Mouse (Mus musculus) kidney, postnatal 4 days (tissue): ENCODE results near the gene Aqp7.

Source experiments
- DNase-seq, 2 experiments: peaks; one replicate each; pipeline ENCODE4 v3.0.0; 2021; ENCODE audit warnings: mixed read lengths in 2 of 2

Gene Aqp7

DNA sequence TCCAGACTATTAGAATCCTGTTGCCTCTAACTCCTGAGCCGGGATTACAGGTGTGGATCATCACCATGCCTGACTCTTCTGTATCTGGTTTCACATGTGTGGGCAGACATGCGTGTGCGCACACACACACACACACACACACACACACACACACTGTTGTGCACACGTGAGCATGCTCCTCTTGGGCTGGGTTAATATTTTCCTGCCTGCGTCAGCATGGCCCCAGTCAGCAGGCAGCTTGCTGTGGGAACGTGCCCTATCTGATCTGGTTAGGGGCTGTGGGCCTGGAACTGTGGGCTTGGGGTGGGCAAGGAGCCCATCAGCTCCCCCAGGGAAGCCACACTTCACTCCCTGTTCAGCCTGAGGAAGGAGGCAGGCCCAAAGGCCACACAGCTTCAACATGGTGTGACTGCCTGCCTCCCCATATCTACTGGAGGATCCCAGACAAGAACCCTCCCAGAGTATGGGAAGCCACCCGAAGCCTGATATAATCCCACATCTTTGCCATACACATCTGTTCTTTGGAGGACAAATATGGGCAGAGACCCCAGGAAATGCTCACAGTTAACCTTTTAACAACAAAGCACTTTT is 8.9 kb upstream of the Aqp7 start:
- DNase-seq, result peak; percentile 59 to 71

DNA sequence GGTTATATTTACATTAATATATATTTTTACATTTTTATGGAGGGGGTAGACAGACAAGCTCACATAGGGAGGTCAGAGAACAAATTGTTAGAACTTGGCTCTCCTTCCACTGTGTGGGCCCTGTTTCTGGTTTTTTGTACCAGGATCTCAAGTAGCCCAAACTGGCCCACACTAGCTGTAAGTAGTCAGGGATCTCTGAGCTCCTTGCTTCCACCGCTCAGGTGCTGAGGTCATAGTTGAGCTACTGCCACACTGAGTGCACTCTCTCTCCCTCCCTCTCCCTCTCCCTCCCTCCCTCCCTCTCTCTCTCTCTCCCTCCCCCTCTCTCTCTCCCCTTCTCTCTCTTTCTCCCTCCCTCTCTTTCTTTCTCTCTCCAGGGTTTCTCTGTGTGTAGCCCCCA is 8.3 kb upstream of the Aqp7 start:
- no peak for DNase-seq

DNA sequence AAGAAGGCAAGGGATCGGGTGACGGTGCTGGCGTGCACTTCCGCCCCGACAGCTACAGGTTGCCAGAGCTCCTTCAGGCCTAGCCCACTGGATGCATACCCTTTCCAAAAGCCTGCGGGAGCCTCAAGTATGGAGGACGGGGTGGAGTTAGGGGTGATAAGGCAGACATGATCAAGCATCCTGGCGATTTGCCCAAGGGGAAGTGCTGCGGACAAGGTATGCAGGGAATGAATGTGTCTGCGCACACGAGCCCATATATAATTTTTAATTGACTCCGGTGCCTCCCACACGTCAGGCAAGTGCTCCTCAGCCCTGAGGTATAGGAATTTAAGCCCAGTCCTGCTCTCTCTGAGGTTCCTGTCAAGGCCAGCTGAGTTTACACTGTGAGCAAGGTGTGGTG is 7.2 kb upstream of the Aqp7 start:
- DNase-seq, result peak; percentile 66 to 78

DNA sequence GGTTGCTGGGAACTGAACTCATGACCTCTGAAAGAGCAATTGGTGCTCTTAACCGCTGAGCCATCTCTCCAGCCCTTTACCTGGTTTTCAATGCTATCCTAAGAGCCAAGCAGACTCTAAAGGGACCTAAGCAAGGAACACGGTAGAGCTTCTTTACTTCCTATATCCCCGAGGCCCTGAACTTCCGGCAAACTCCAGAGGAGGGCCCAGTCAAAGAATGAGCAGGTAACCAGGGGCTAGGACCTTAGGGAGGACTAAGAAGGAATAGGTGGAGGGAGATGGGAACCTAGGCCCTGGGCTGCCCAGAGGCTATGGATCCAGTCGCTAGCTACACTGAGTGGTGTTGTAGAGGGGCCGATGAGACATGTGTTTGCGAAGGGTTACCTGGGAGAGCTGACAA is 3.8 kb upstream of the Aqp7 start:
- DNase-seq, result no peak

DNA sequence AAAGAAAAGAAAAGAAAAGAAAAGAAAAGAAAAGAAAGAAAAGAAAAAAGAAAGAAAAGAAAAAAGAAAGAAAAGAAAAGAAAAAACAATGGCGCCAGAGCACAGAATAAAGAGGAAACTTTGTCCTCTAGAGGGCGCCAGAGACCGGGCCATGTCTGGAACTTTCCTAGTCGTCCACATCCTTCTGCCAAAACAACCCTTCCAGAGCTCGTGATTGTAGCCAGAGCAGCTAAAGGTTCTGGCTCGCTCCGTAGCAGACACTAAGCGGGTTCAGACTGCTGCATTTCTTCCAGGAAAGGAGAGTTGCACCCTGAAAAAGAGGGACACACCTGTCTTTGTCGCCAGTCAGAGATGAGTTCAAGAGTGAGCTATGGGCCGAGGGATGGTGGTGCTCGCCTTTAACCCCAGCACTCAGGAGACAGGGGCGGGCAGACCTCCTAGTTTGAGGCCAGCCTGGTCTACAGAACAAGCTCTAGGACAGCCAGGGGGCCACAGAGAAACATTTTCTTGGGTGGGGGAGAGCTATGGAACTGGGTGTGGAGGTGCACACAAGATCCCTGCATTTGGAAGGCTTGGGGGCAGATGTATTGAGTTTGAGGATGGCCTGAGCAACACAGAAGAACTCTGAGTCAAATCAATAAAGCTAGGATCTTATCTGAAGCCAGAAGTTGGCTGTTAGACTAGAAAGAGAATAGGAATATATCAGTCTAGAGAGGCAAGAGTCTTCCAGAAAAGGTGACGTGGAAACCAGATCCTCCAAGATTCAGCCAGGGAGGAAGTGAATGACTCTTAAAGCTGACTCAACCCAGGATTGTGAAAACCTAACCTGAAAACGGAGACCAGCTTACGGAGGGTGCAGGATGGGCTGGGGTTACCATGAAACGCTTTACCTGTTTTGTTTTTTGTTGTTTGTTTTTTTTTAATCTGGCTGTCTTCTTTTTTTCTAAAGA is 3.1 kb upstream of the Aqp7 start:
- DNase-seq, result peak; percentile 94

DNA sequence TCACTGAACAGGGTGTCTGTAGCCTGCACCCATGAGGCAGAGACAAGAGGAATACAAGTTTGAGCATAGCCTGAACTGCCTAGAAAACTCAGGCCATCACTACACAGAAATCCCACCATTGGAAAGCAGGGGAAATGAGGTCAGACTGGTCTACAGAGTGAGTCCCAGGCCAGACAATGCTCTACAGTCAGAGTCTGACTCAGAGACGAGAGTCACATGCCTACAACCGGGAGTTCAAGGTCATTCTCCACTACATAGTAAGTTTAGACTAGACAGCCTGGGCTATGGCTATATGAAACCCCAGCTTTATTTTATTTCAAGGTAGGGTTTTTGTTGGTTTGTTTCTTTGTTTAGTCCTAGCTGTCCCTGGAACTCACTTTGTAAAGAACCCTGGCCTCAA is 987 bp upstream of the Aqp7 start:
- no peak for DNase-seq

DNA sequence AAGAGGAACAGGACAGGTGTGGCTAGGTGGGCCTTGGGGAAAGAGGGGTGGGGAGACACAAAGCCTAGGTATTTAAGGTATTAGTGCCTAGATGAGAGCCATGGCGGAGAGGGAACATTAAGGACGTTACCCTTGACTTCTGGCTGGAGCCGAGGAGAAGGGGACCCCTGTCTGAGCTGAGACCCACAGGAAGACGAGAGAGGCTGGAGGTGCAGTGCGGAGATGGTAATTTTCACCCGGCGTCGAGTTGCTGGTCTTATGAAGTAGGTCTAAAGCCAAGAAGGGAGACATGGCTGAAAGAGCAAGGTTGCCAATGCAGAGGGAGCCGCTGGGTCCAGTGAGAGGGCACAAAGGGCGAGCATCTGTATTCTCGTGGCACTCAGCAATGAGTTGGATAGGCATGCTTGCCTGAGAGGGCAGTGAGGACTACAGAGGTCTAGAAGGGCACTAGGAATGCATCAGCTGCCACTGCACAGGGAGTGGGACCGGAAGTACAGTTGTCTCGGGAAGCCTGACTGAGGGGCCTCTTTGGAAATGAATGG is 1.6 kb downstream of the Aqp7 start:
- no peak for DNase-seq

DNA sequence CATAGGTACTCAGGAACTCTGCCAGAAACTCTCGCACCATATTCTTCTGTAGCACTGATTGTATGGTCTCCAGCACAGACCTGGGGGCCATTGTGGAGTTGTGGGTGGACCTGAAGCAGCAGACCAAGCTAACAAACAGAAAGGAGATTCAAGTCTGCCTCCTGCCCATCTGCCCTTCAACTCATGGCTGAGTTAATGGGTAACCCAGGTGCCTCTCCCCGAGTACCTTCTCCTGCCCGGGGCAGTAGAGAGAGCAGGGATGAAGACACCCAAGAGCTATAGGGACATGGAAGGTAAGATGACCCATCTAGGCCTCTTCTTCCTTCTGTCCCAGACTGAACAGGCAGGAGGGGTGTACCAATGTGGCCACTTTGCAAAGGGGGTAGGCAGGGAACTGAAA is 2.7 kb downstream of the Aqp7 start:
- peak in 1 of 2 experiments; percentile 58 for DNase-seq

DNA sequence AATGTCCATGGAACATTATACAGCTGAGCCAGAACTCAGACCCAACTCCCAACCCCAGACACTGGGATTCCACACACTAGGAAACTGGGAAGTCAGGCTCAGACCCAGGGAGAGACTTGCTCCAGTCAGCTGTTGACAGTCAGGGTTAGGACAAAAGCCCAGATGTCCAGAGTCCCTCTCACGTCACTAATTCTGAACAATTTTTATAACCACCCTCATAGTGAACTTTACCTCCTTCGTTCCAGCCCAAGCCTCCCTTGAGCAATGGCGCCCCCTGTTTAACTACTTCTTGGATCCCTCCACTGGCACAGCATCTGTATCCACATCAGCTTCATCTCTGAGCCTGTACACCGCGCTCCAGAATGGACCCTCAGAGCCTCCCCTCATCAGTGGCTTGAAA is 4.0 kb downstream of the Aqp7 start:
- DNase-seq, result peak in 1 of 2 experiments; percentile 43

DNA sequence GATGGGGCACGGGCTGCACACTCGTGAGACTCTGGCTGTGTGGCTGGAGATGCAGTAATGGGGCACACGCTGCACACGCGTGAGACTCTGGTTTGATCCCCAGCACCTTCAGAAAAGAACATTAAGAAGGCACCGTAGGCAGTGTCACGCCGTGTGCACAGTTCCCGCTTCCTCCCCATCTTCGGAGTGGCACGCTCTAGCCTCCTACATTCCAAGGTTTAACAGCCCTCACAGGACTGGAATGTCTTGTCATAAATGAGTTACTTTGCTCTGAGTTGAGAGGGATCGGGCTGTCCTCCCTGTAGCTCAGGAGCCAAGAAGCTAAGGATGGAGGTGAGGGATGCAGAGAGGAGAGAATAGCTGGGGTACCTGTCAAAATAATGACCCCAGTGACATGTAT is 5.1 kb downstream of the Aqp7 start:
- DNase-seq, result peak in 1 of 2 experiments; percentile 46

DNA sequence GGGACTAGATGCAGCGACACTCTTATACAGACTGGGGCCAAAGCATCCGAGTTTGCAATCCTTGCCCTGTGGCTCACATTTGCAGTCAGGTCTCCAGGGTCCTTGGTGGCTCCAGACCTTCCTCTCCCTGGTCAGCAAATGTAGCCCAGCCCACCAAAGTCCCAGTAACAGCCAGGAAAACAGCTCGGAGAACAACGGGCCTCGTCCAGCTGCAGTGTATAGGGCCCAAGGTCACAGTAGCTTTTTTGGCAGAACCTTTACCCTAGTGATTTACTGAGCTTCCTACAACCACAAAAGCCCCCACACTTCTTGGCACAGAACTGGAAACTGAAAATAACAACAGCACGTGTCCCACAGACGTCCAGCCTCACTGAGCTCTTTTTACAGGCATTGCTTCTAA is 7.0 kb downstream of the Aqp7 start:
- peak; percentile 51 to 64 for DNase-seq

DNA sequence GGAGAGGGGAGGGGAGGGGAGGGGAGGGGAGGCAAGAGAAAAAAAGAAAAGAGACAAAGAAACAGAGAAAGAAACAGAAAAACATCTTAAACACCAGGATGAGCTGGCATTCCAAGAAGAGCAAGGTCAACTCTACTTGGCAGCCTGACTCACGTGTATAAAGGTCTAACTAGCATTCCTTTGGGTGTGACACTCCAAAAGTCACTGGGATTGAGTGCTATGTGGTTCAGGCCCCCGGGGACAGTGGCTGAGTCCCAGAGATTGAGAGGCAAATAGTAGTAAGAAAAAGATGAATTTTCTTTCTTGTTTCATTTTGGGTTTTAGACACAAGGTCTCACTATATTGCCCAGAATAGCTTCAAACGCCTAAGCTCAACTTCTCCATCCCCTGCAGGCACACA is 10.0 kb downstream of the Aqp7 start:
- DNase-seq, result no peak

DNA sequence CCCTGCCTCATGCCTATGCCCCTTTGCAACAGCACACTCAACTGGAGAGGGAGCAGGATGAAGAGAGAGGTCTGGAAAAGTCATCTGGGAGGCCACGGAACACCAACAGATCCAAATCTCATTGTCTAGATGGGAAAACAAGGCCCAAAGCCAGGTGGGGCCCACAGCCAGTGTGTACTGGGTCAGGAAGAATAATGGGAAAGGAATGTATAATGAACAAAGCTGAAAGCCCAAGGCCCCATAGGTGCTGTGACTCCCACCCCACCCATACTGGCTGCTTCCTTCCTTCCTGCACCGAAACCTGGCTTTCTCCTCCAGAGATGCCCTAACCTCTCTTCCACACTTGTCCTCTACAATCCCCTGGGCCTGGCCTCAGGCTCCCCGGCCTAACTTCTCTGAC is 16.7 kb downstream of the Aqp7 start:
- DNase-seq, result no peak

DNA sequence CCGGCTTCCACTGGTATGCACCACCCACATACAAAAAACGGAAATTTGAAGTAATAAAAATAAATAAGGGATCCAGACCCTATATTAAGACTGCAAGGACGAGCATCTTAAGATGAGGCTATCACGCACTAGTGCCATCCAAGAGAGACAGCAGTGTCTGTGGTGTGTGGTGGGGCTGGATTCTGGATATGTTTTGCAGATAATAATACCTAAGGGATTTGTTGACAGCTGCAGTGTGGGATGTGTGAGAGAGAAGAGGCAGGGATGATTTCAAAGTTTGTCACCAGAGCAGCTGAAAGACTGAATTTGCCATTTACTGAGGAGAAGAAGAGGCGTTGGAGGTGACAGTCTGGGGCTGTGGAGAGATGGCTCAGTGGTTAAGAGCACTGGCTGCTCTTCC is 18.6 kb downstream of the Aqp7 start:
- no peak for DNase-seq

DNA sequence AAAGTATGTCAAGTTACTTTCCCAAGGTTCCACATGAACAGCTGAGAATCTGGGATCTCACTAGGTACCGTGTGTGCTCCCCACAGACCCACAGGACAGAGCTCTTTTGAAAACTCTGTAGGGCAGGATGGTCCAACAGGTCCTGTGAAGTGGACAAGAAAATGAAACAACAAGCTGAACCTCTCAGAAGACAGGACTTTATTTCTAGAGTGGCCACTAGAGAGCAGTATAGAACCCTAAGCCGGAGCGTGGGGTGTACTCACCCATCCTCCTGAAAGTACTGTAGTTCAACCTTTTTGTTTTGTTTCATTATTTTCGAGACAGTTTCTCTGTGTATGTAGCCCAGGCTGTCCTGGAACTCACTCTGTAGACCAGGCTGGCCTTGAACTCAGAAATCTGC is 19.7 kb downstream of the Aqp7 start:
- DNase-seq, result no peak

DNA sequence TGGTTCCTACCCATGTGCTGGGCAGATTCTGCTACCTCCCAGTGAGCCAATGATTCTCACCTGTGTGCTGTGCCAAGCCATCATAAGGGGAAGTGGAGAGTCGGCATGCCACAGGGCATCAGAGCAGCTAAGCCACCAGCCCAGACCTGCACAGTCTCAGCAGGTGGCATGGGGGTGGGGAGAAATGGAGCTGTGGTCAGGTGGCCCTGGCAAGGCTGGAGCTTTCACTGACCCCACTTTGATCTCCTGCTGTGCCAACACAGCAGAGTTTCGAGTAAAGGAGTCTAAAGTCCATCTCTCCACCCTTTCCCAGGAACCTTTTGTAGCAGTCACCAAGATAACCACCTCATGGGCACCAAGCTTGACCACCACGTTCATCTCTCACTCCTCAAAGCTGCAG is 20.1 kb downstream of the Aqp7 start:
- DNase-seq, result peak; percentile 49 to 71

DNA sequence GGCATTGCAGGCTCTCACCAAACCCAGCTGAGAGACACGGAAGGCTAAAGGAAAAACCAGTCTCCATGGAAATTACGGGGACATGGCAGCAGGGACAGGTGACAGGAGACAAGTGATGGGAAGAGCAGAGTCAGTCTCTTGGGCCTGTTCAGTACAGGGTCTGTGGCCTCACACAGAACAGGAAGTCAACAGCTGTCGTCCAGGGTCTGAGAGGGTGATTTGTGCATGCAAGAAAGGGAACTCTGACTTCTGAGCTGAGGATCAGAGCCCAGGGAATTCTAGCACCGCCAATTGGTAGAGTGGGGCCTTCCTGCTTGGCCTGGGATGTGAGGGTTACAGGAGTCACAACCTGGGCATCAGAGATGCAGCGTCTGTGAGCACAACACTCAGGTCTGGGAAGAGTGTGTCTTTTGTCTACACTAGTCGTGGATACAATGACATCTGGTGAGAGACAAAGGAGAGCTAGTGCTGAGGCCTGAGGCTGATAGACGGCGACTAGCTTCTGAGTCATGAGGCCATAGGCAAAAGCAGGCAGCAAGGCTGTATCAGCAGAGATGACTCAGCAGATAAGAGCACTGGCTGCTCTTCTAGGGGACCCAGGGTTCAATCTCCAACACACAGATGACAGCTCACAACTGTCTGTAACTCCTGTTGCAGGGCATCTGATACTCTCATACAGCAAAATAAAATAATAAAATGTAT is 21.7 kb downstream of the Aqp7 start:
- DNase-seq, result no peak

DNA sequence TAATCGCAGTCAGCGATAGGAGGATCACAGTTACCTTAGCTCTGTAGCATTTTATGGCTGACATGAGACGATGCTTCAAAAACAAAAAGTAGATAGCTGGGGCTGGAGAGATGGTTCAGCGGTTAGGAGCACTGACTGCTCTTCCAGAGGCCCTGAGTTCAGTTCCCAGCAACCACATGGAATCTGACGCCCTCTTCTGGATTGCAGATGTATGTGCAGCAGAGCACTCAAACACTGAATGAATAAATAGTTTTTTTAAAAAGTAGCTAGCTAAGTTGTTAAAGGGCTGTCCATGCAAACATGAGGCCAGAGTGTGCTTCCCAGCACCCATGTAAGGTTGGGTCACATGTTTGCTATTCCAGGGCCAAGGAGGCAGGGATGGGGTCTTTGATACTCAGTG is 26.8 kb downstream of the Aqp7 start:
- no peak for DNase-seq

DNA sequence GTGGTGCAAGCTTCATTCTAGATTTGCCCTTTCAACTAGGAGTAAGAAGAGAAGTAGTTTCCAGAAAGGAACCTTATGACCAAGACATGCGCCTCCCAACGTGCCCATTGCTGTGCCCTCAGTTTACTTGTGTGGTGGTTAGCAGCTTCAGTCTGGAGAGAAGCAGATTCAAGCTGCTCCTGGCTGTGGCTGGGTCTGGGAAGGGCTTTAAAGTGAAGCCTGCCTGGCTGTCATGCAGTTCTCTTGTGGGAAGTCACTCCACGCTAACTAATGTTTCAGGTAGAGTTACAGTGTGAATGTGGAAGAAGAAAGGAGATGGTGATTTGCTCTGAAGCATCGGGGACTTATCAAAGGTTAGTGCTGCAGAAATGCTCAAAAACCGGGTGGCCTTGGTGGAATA is 32.1 kb downstream of the Aqp7 start:
- no peak for DNase-seq

DNA sequence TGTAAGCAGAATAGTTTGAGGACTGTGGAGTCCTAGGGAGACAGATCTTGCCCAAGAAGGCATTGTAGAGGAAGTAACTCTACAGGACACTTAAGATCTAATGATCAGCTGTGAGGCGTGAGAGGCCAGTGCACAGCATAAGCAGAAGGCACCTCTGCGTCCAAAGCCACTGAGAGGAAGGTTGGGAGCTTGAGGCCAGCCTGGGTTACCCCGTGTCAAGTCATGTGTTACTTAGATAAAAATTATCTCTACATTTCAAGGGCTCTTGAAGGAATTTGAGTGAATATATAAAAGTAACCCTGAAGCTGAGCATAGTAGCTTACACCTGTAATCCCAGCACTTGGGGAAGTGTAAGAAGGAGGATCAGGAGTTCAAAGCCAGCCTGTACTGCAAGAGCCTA is 34.6 kb downstream of the Aqp7 start:
- no peak for DNase-seq

DNA sequence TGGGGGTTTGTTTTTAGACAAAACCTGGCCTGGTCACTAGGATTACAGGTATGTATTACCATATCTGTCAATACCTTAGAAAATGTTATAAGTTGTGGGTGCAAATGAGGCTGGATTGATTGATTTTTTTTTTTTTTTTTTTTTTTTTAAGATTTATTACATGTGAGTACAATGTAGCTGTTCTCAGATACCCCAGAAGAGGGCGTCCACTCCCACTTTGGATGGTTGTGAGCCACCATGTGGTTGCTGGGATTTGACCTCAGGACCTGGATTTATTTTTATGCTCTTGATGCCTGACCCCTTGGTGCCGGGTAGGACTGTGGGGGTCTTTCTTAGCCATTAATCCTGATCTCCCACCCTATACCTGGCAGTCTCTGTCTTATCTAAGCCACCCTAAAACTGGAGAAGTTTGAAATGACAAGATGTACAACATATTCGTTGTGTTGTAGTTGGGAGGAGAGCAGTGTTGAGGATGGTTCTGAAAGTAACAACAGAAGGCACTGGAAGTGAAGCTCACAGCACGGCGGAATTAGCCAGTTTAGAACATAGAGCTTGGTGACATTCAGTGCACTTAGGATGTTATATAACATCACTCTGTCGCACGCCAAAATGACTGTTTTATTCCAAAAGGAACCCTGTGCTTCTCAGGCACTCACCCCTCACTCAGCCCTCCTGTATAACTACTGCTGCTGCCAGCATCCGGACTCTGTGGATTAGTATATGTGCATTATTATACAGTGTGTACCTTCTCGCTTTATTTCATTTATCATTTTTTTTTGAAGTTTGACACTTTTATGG is 46.9 kb downstream of the Aqp7 start:
- no peak for DNase-seq

DNA sequence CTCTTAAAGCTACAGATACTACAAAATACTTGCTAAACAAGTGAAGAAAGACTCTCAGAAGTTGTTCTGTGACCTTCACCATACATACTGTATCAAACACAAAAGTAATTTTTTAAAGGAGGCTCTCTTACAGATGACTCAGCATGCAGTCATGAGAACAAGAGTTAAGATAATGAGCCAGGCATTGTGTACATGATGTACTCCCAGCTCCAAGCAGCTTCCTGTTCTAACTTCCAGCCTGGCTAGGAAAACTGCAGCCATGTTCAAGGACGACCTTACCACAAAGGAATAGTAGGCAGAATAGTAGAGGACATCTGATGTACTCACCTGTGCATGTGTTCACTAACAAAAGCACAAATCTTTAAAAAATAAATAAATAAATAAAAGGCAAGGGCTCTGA is 47.7 kb downstream of the Aqp7 start:
- DNase-seq, result no peak

DNA sequence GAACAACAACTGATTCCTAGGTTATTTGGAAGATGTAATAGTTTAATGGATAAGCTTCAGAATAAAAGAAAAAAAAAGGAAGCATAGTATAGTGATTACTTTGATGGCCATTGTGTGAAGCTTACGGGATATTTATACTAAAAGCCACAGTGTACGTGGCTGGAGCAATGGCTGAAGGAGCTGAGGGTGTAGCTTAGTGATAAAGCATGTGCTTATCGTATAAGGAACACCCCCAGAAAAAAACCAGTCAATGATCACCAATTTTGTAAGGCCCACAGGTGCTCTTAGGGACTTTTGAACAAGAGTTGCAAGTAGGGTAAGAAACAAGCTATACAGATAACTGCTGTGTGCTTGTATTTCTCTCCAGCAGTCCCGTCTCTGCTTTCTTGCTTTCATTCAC is 50.0 kb downstream of the Aqp7 start:
- no peak for DNase-seq
